Mouse (Mus musculus): ENCODE measurements around the gene Opalin. TPM values are rescaled to one million over a fixed set of nuclear protein-coding genes. Genes with fewer than 3 reads are reported as not detected.

Gene Opalin
- polyA plus RNA-seq, 1 experiment from 2014 or later: not detected

DNA sequence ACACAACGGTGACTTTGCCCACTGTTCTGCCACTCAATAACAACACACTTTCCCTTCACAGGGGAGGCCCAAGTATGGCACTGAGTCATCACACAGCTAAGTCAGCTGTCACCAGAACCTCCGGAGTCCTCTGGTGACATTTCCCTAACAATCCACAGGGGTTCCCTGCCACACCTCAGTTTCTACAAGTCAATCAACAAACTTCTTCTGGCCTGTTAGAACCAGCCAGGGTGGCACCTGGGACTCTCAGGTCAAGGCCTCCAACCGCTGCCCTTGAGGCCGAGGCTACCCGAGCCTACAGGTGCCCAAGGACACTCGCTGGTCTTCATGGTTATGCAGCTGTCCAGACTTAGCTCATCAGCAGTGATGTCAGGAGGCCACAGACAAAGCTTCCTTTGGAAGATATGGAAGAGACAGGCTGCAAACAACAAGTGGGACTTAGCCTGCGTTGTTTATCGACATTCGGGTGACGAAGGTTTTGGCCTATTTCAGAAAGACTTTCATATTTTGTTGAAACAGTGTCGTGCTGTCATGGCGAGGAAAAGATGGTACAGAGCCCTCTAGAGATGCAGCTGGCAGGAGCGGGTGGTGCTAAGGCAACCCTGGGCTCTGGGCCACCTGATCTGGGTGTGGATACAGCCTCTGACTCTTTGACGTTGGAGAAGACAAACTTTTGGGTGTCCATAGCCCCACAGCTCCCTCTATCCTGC lies 3.0 kb downstream of the Opalin start:
- no peak for ATAC-seq (ENCODE audit: insufficient number of reproducible peaks, insufficient read depth, low FRiP score, low TSS enrichment, low read depth)

GRCm38 (mm10) chr19:41071500-41071899 lies 5.4 kb downstream of the Opalin start:
- Histone ChIP-seq H3K9me3 (no peaks in the 10 kb centered on the region), H3K4me3 (replicated peaks) (no peak overlapping the region), H3K27me3 (peaks cover 5% of the 10 kb centered on the region; the same call in 1 of the 2 replicates), H3K27ac (no peak overlapping the region), H3K9ac (replicated peaks) (no peak overlapping the region), H3K4me1 (replicated peaks) (no peaks in the 10 kb centered on the region), H3K4me2 (no peak overlapping the region), H3K36me3 (no peaks in the 10 kb centered on the region)
- ATAC-seq (ENCODE audit: insufficient number of reproducible peaks, insufficient read depth, low FRiP score, low TSS enrichment, low read depth): no peak
- WGBS: 9% methylated on average over 8 of the region's 8 CpGs

More for the DNA sequence above, 3.0 kb downstream of the Opalin start:
- Histone ChIP-seq H3K4me3 (replicated peaks) (no peak overlapping the region), H3K9me3 (no peaks in the 10 kb centered on the region), H3K4me1 (replicated peaks) (no peaks in the 10 kb centered on the region), H3K9ac (replicated peaks) (no peak overlapping the region), H3K27ac (no peak overlapping the region), H3K4me2 (no peak overlapping the region), H3K27me3 (peaks cover 5% of the 10 kb centered on the region; the same call in 1 of the 2 replicates), H3K36me3 (no peaks in the 10 kb centered on the region)
- 89% methylated on average over 14 of the region's 14 CpGs for WGBS

GRCm38 (mm10) chr19:41054702-41055101 lies 22.2 kb downstream of the Opalin start:
- 65% methylated on average over 4 of the region's 4 CpGs for WGBS
- Histone ChIP-seq H3K4me1 (replicated peaks) (no peaks in the 10 kb centered on the region), H3K27ac (no peak overlapping the region), H3K9me3 (no peaks in the 10 kb centered on the region), H3K27me3 (no peaks in the 10 kb centered on the region), H3K36me3 (no peaks in the 10 kb centered on the region), H3K4me2 (no peak overlapping the region), H3K9ac (replicated peaks) (no peak overlapping the region), H3K4me3 (replicated peaks) (no peak overlapping the region)
- no peak for ATAC-seq (ENCODE audit: insufficient number of reproducible peaks, insufficient read depth, low FRiP score, low TSS enrichment, low read depth)

DNA sequence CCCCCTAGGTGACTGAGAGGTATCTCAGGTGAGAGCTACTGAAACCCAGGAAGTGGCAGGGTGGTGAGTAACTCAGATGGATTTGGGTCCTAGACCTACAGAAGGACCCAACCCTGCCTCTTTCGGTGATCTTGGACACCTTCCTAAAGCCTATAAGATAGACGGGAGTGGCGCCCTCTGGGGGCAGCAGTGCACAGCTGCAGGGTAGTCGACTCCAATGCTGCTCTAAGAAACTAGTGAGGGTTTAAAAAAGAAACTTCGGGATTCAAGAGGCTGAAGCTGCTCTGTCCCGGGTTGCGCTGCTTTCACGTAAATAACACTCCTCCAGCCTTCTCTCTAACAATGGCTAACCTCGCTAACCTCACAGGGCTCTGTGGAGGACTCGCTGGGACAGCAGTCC lies 23.4 kb downstream of the Opalin start:
- 36% methylated on average over 10 of the region's 10 CpGs for WGBS
- H3K36me3 ChIP-seq: no peaks in the 10 kb centered on the region
- no peak overlapping the region for H3K27ac ChIP-seq

DNA sequence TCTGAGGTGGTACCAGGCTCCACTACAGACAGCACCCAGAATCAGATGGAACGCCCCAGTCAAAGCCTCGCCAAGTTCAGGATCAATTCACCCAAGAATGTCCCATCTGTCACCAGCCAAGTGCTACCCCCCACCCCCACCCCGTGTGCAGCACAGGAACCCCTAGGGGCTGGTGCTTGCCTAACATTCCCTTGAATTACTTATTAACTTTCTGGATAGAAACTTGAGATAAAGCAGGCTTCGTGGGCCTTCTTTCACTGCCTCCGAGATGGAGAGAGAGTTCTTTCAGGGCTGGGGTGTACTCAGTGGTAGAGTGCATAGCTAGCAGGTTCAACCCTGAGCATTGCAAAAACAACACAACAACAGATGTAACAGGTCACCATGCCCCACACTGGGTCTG lies 24.7 kb downstream of the Opalin start:
- H3K4me2 ChIP-seq: no peak overlapping the region
- H3K36me3 ChIP-seq: no peaks in the 10 kb centered on the region
- 76% methylated on average over 5 of the region's 5 CpGs for WGBS
- H3K27ac ChIP-seq: no peak overlapping the region
- no peaks in the 10 kb centered on the region for H3K27me3 ChIP-seq
- ATAC-seq (ENCODE audit: insufficient number of reproducible peaks, insufficient read depth, low FRiP score, low TSS enrichment, low read depth): no peak
- H3K4me3 ChIP-seq (replicated peaks): no peak overlapping the region
- H3K9me3 ChIP-seq: no peaks in the 10 kb centered on the region
- no peaks in the 10 kb centered on the region for H3K4me1 ChIP-seq (replicated peaks)
- no peak overlapping the region for H3K9ac ChIP-seq (replicated peaks)

More for the DNA sequence above, 23.4 kb downstream of the Opalin start:
- Histone ChIP-seq H3K4me2 (no peak overlapping the region), H3K4me3 (replicated peaks) (no peak overlapping the region), H3K9ac (replicated peaks) (no peak overlapping the region), H3K4me1 (replicated peaks) (no peaks in the 10 kb centered on the region), H3K9me3 (no peaks in the 10 kb centered on the region), H3K27me3 (no peaks in the 10 kb centered on the region)
- ATAC-seq (ENCODE audit: insufficient number of reproducible peaks, insufficient read depth, low FRiP score, low TSS enrichment, low read depth): no peak

- 65% methylated on average over 1 of the region's 1 CpGs for WGBS
- Histone ChIP-seq H3K4me1 (replicated peaks) (no peaks in the 10 kb centered on the region), H3K9ac (replicated peaks) (no peak overlapping the region), H3K27ac (no peak overlapping the region), H3K4me2 (no peak overlapping the region), H3K36me3 (no peaks in the 10 kb centered on the region), H3K9me3 (no peaks in the 10 kb centered on the region), H3K27me3 (peaks cover under 1% of the 10 kb centered on the region; the same call in 1 of the 2 replicates), H3K4me3 (replicated peaks) (no peak overlapping the region)
- ATAC-seq (ENCODE audit: insufficient number of reproducible peaks, insufficient read depth, low FRiP score, low TSS enrichment, low read depth): no peak
Observed at GRCm38 (mm10) chr19:41051714-41052113, 25.2 kb downstream of the Opalin start.

DNA sequence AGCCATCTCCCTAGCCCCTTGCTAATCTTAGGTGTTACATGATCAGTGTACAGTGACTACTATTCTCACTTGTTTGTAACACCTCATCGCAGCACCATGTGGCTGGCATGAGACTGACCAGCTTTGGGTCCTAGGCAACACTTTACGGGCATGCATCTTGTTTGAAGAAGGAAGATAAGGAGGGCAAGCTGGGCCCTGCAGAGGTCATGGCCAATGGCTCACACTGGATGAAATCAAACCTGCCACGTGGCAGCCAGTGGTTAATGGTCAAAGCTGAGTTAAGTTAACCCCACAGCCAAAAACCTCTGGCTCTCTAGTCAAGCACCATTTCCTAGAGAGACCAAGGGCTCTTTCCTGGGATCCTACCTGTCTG lies 28.7 kb downstream of the Opalin start:
- WGBS: 81% methylated on average over 3 of the region's 3 CpGs
- no peaks in the 10 kb centered on the region for H3K4me1 ChIP-seq (replicated peaks)
- no peaks in the 10 kb centered on the region for H3K9me3 ChIP-seq
- H3K9ac ChIP-seq (replicated peaks): no peak overlapping the region
- ATAC-seq (ENCODE audit: insufficient number of reproducible peaks, insufficient read depth, low FRiP score, low TSS enrichment, low read depth): no peak
- H3K27ac ChIP-seq: no peak overlapping the region
- no peak overlapping the region for H3K4me2 ChIP-seq
- no peak overlapping the region for H3K4me3 ChIP-seq (replicated peaks)
- H3K27me3 ChIP-seq: peaks cover 4% of the 10 kb centered on the region; the same call in 1 of the 2 replicates
- no peaks in the 10 kb centered on the region for H3K36me3 ChIP-seq

GRCm38 (mm10) chr19:41047437-41048186 lies 29.3 kb downstream of the Opalin start:
- Histone ChIP-seq H3K27me3 (peaks cover 4% of the 10 kb centered on the region; the same call in 1 of the 2 replicates), H3K27ac (no peak overlapping the region), H3K9me3 (no peaks in the 10 kb centered on the region), H3K4me1 (replicated peaks) (no peaks in the 10 kb centered on the region), H3K4me2 (no peak overlapping the region), H3K9ac (replicated peaks) (no peak overlapping the region), H3K36me3 (no peaks in the 10 kb centered on the region), H3K4me3 (replicated peaks) (no peak overlapping the region)
- no peak for ATAC-seq (ENCODE audit: insufficient number of reproducible peaks, insufficient read depth, low FRiP score, low TSS enrichment, low read depth)
- WGBS: 83% methylated on average over 9 of the region's 9 CpGs

GRCm38 (mm10) chr19:41045091-41045770 lies 31.7 kb downstream of the Opalin start:
- ATAC-seq (ENCODE audit: insufficient number of reproducible peaks, insufficient read depth, low FRiP score, low TSS enrichment, low read depth): no peak
- Histone ChIP-seq H3K27ac (no peak overlapping the region), H3K9ac (replicated peaks) (no peak overlapping the region), H3K4me1 (replicated peaks) (no peaks in the 10 kb centered on the region), H3K9me3 (no peaks in the 10 kb centered on the region), H3K4me2 (no peak overlapping the region), H3K36me3 (no peaks in the 10 kb centered on the region), H3K4me3 (replicated peaks) (no peak overlapping the region), H3K27me3 (peaks cover 4% of the 10 kb centered on the region; the same call in 1 of the 2 replicates)
- 40% methylated on average over 10 of the region's 10 CpGs for WGBS

DNA sequence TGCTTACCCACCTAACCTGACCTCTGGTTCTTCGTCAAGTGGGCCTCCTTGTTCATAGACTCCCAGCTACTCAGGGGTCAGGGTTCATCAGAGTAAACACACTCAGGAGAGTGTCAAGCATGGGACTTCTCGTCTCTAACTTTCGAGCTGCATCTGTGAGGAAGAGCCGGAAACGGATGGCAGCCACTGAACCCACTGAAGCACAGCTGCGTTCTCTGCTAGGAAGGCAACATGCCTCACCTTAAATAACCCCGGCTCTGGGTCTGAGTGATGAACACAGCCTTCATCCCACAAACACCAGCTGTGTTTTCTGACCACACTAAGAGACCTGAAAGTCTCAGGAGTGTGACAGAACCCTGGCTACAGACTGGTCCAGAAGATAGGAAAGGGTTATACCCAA lies 37.8 kb downstream of the Opalin start:
- no peaks in the 10 kb centered on the region for H3K4me1 ChIP-seq (replicated peaks)
- H3K4me2 ChIP-seq: no peak overlapping the region
- no peaks in the 10 kb centered on the region for H3K9me3 ChIP-seq
- H3K36me3 ChIP-seq: no peaks in the 10 kb centered on the region
- no peak overlapping the region for H3K4me3 ChIP-seq (replicated peaks)
- 82% methylated on average over 7 of the region's 7 CpGs for WGBS
- no peaks in the 10 kb centered on the region; the same call in 1 of the 2 replicates for H3K27me3 ChIP-seq
- H3K9ac ChIP-seq (replicated peaks): no peak overlapping the region
- H3K27ac ChIP-seq: no peak overlapping the region
- no peak for ATAC-seq (ENCODE audit: insufficient number of reproducible peaks, insufficient read depth, low FRiP score, low TSS enrichment, low read depth)

GRCm38 (mm10) chr19:41035809-41036551 lies 40.9 kb downstream of the Opalin start:
- no peaks in the 10 kb centered on the region for H3K36me3 ChIP-seq
- 83% methylated on average over 4 of the region's 4 CpGs for WGBS
- ATAC-seq (ENCODE audit: insufficient number of reproducible peaks, insufficient read depth, low FRiP score, low TSS enrichment, low read depth): no peak
- H3K4me3 ChIP-seq (replicated peaks): no peak overlapping the region
- H3K9ac ChIP-seq (replicated peaks): no peak overlapping the region
- H3K27ac ChIP-seq: no peak overlapping the region
- peaks cover 5% of the 10 kb centered on the region; the same call in 1 of the 2 replicates for H3K27me3 ChIP-seq
- H3K4me1 ChIP-seq (replicated peaks): no peaks in the 10 kb centered on the region
- no peak overlapping the region for H3K4me2 ChIP-seq
- H3K9me3 ChIP-seq: no peaks in the 10 kb centered on the region
